Mouse (Mus musculus) megakaryocyte-erythroid progenitor cell, adult 5 weeks (primary cell): Measurements from ENCODE around the gene Snapc3. TPM values are rescaled to one million over a fixed set of nuclear protein-coding genes. Genes with fewer than 3 reads are reported as not detected.

ENCODE experiments used
- polyA plus RNA-seq: library from polyadenylated mRNA; stranded (reverse); fragments of >175 nt; gene quantifications from 2 replicates; pipeline ENCODE4 v1.2.3, GENCODE M21; 2012

Gene Snapc3
- 8.3 and 10.3 TPM in 2 replicates for polyA plus RNA-seq

DNA sequence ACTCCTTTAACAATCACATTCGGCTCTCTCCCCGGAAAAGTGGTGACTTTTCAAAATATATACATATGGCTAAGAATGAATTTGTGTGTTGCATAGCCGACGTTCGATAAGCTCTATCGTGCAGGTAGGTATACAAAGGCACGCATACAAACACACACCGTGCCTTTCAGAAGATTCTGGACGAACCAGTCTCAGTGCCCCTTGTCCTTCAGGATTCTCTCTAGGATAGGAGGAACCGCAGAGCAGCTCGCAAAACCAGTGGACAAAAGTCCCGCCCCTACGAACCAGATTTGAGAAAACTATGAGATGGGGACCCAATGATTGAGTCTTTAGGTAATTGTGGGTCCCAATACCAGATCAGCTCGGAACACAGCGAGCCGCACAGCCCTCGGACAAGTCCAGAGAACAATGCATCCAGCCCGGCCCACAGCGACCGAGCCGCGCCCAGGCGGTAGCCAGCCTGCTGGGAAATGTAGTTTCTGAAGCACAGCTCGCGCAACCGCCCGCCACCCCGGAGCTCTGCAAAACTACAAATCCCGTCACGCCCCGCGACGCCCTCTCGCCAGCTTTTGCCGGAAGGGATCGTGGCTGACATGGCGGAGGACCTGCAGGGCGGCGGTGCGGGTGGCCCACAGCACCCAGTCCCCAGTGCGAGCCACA, at the start of gene Snapc3:
Gene Snapc3 (plus strand): TSS at position 565 of the 660 bp plus-strand sequence.

DNA sequence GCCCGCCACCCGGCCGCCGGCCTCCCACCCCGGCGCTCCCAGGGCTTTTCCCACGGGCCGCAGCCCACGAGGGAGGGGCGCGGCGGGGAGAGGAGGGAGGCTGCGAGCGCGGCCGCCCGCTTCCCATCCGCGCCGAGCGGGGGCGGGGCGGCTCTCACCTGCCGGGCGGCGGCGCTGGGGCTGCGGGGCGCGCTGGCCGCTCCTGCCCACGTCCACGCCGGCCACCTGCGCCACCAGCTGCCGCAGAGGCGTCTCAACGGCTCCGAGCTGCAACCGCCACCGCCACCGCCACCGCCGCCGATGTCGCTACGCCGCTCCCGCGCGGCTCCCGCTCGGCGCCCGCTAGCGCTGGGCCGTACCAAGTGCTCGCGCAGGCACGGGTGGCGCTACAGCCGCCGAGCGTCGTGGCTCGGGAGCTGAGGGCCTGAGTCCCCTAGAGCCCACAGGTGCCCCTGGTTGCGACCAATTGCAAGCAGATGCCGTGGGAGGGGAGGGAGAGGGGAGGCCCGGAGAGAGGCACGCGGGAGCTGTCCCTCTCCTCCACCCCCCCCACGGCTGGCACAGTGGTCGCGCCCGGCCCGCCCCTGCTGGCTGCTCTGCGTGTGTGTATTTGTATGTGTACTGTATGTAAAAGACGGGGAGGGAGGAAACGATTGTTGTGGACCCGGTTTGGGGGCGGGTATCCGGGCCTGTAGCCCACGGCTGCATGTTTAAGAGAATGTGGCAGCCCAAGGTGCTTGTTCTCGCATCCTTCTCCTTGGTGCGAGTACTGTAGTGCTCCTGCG, 68.8 kb downstream of the Snapc3 start, which contains the start of gene Psip1:
Gene Psip1 (minus strand): TSS at position 343 of the 785 bp plus-strand sequence.

Other genes with a start within 250 kb of the Snapc3 start
- gene Ttc39b, start 93.5 kb upstream of the Snapc3 start, polyA plus RNA-seq = 0.24 and 1.1 TPM in 2 replicates
- gene Psip1, start 68.7 kb downstream of the Snapc3 start, polyA plus RNA-seq = 65.2 and 85.9 TPM in 2 replicates
- gene Ccdc171, start 107.8 kb downstream of the Snapc3 start, polyA plus RNA-seq = 2.7 and 3.0 TPM in 2 replicates